Mouse (Mus musculus) lung, embryonic 14.5 days (tissue): ENCODE data around the gene 6720489N17Rik. TPM values are rescaled to one million over a fixed set of nuclear protein-coding genes. Genes with fewer than 3 reads are reported as not detected.
A peak's percentile ranks its signal among the peaks of the same experiment; 100 is the strongest.
"Not testable (repeated sequence)": the region's sequence is repeated elsewhere in the genome, so short reads cannot be mapped to it uniquely, and the experiment has no call there.

ENCODE experiments used
- ATAC-seq: fragments of 200-750 bp; cut with Nextera tagmentation; 2 replicates; pipeline ENCODE4 v1.8.0; 2017; ENCODE audit warnings: mild to moderate bottlenecking, moderate TSS enrichment, moderate library complexity; ENCODE audit not compliant: insufficient read depth
- DNase-seq: peaks from one replicate; pipeline ENCODE4 v3.0.0-alpha.2; 2015
- H3K27ac ChIP-seq: fragments of 300-500 bp; sonication (generic); 2 replicates; pipeline ENCODE4 v1.5.1; 2014; ENCODE audit warnings: low read depth, mild to moderate bottlenecking, moderate library complexity
- H3K27me3 ChIP-seq: fragments of 300-500 bp; sonication (generic); 2 replicates; pipeline ENCODE4 v1.6.1; 2014; ENCODE audit warnings: low read length, control low read depth; ENCODE audit not compliant: insufficient read depth
- H3K36me3 ChIP-seq: fragments of 300-500 bp; sonication (generic); 2 replicates; pipeline ENCODE4 v1.6.1; 2014; ENCODE audit warnings: control low read depth; ENCODE audit not compliant: insufficient read depth
- H3K4me1 ChIP-seq: fragments of 300-500 bp; sonication (generic); 2 replicates; pipeline ENCODE4 v1.6.1; 2014; ENCODE audit warnings: antibody characterized with exemption, control low read depth; ENCODE audit not compliant: insufficient read depth
- H3K4me2 ChIP-seq: fragments of 300-500 bp; sonication (generic); 2 replicates; pipeline ENCODE4 v1.6.1; 2014; ENCODE audit warnings: mild to moderate bottlenecking
- H3K4me3 ChIP-seq: fragments of 300-500 bp; sonication (generic); 2 replicates; pipeline ENCODE4 v1.5.1; 2014; ENCODE audit warnings: low read depth, low read length
- H3K9ac ChIP-seq: fragments of 300-500 bp; sonication (generic); 2 replicates; pipeline ENCODE4 v1.6.1; 2014
- H3K9me3 ChIP-seq: fragments of 300-500 bp; sonication (generic); 2 replicates; pipeline ENCODE4 v1.6.1; 2016; ENCODE audit warnings: low read depth, low read length, control low read depth
- CTCF ChIP-seq: IDR thresholded peaks from 2 replicates; pipeline ENCODE4 v1.5.1; 2016; ENCODE audit warnings: antibody characterized with exemption, low read depth
- WGBS: fragments of 180-500 bp; shearing (Covaris S2); extraction: QIAGEN DNeasy Blood & Tissue Kit; methylation state at CpG from one replicate; pipeline ENCODE4 v1.1.7; 2014; 5-methylcytosine and 5-hydroxymethylcytosine counted together
- polyA plus RNA-seq: library from polyadenylated mRNA; unstranded; fragments of >200 nt; fragmentation: Nextera tagmentation; extraction: Ambion mirVana; gene quantifications from 2 replicates; pipeline ENCODE4 v1.2.1, GENCODE M21; 2014

Gene 6720489N17Rik
- 15.3 and 16.0 TPM in 2 replicates for polyA plus RNA-seq

- peak within 1 kb of the TSS; percentile 49 for H3K9ac ChIP-seq
- not testable (repeated sequence) for H3K27me3 ChIP-seq, H3K9me3 ChIP-seq, H3K4me1 ChIP-seq, H3K36me3 ChIP-seq
- WGBS: under 1% methylated on average over 15 of the region's 15 CpGs
- H3K4me2 ChIP-seq: peak within 1 kb of the TSS; percentile 57
- H3K4me3 ChIP-seq: peak within 1 kb of the TSS; percentile 42
- peak within 1 kb of the TSS; percentile 27; the same call in 1 of the 2 replicates for H3K27ac ChIP-seq
- ATAC-seq (peak; percentile 100), DNase-seq (peak; percentile 95)
These were observed at the start of gene 6720489N17Rik for GRCm38 (mm10) chr13:62623577-62624276. Gene 6720489N17Rik (minus strand): TSS chr13:62624182.

GRCm38 (mm10) chr13:62653369-62653743, 29.4 kb upstream of the 6720489N17Rik start:
- Histone ChIP-seq H3K27me3 (no peaks in the 10 kb centered on the region), H3K4me3 (peak overlapping the region; percentile 41), H3K36me3 (no peaks in the 10 kb centered on the region), H3K4me1 (no peaks in the 10 kb centered on the region), H3K27ac (no peak overlapping the region), H3K4me2 (peak overlapping the region; percentile 57), H3K9me3 (peaks cover 6% of the 10 kb centered on the region; the same call in 1 of the 2 replicates), H3K9ac (peak overlapping the region; percentile 53; the same call in 1 of the 2 replicates)
- no peak for TF ChIP-seq CTCF
- DNase-seq: no peak
- peak; percentile 92 for ATAC-seq
- 25% methylated on average over 8 of the region's 8 CpGs for WGBS

- H3K27ac ChIP-seq, H3K4me1 ChIP-seq, H3K27me3 ChIP-seq, H3K9me3 ChIP-seq, H3K36me3 ChIP-seq: not testable (repeated sequence)
- WGBS: 2% methylated on average over 16 of the region's 16 CpGs
- H3K4me3 ChIP-seq: peak overlapping the region; percentile 41
- H3K9ac ChIP-seq: peak overlapping the region; percentile 53
- H3K4me2 ChIP-seq: peak overlapping the region; percentile 57
- ATAC-seq (peak; percentile 100), DNase-seq (peak; percentile 92)
These were observed 28.8 kb upstream of the 6720489N17Rik start for GRCm38 (mm10) chr13:62652681-62653368.

- peak; percentile 66 for TF ChIP-seq CTCF
- not testable (repeated sequence) for H3K27me3 ChIP-seq, H3K4me1 ChIP-seq, H3K36me3 ChIP-seq, H3K9me3 ChIP-seq, H3K27ac ChIP-seq, H3K4me3 ChIP-seq, H3K9ac ChIP-seq, H3K4me2 ChIP-seq, ATAC-seq
- WGBS: 36% methylated on average over 1 of the region's 1 CpGs
- DNase-seq: peak; percentile 74
These were observed 3.1 kb upstream of the 6720489N17Rik start for GRCm38 (mm10) chr13:62627071-62627470.

GRCm38 (mm10) chr13:62624277-62624665, 289 bp upstream of the 6720489N17Rik start:
- H3K9ac ChIP-seq, H3K4me1 ChIP-seq, H3K36me3 ChIP-seq, H3K9me3 ChIP-seq, H3K27me3 ChIP-seq, H3K27ac ChIP-seq: not testable (repeated sequence)
- peak; percentile 84; the same call in 1 of the 2 replicates for ATAC-seq
- Histone ChIP-seq H3K4me3 (peak overlapping the region; percentile 42), H3K4me2 (peak overlapping the region; percentile 57)
- WGBS: 6% methylated on average over 7 of the region's 7 CpGs
- DNase-seq: peak; percentile 8

GRCm38 (mm10) chr13:62617449-62617848, 6.5 kb downstream of the 6720489N17Rik start:
- H3K4me1 ChIP-seq, H3K9me3 ChIP-seq, H3K4me3 ChIP-seq, H3K27me3 ChIP-seq, H3K36me3 ChIP-seq, ATAC-seq, DNase-seq, H3K9ac ChIP-seq, H3K4me2 ChIP-seq, H3K27ac ChIP-seq: not testable (repeated sequence)
- WGBS: 89% methylated on average over 4 of the region's 4 CpGs

- not testable (repeated sequence) for H3K9ac ChIP-seq, H3K4me2 ChIP-seq
These were observed 52.9 kb downstream of the 6720489N17Rik start, which contains the start of gene Zfp934 for GRCm38 (mm10) chr13:62571099-62571498. Gene Zfp934 (minus strand): TSS chr13:62571199.

More at GRCm38 (mm10) chr13:62571099-62571498, 52.9 kb downstream of the 6720489N17Rik start, which contains the start of gene Zfp934:
- H3K27me3 ChIP-seq, H3K4me1 ChIP-seq, H3K36me3 ChIP-seq, H3K9me3 ChIP-seq, DNase-seq, ATAC-seq, H3K4me3 ChIP-seq, H3K27ac ChIP-seq: not testable (repeated sequence)
- 73% methylated on average over 2 of the region's 6 CpGs for WGBS
